Mouse (Mus musculus) gastrocnemius, postnatal 36 days (tissue): ENCODE measurements around the gene Tango6. TPM values are rescaled to one million over a fixed set of nuclear protein-coding genes. Genes with fewer than 3 reads are reported as not detected.

Experiments used
- total RNA-seq, 2 experiments: library from RNA; stranded (reverse); gene quantifications; 2 replicates each; pipeline ENCODE4 v1.2.3; 2021

Tango6 gene
- total RNA-seq, 2 experiments from 2014 or later = 10.2 to 11.5 TPM

Other genes starting within 250 kb of the Tango6 start
- not detected for gene 6030452D12Rik, start 182.5 kb upstream of the Tango6 start, total RNA-seq
- under 1 TPM in 1 of 2 experiments, not detected in 1; 0.10 TPM for gene Cdh3, start 172.2 kb upstream of the Tango6 start, total RNA-seq
- 10 to 100 TPM; 77.3 to 89.2 TPM for gene Gm10073, start 109.6 kb upstream of the Tango6 start, total RNA-seq
- under 1 TPM; 0.18 to 0.37 TPM for gene Cdh1, start 79.7 kb upstream of the Tango6 start, total RNA-seq
- gene Has3, start 187.2 kb downstream of the Tango6 start, total RNA-seq = under 1 TPM; 0.59 to 0.69 TPM
- gene Utp4, start 210.6 kb downstream of the Tango6 start, total RNA-seq = 10 to 100 TPM; 18.0 to 21.0 TPM